Comparison of ENCODE assay signal across 38 mouse cellular contexts in genomic region chr14:51611210-51611609, GRCm38 (mm10). TPM values are rescaled to one million over a fixed set of nuclear protein-coding genes. Genes with fewer than 3 reads are reported as not detected.
"Had no signal": no experiment of that assay in that cellular context is flagged by ENCODE, and none has a peak within 500 bp of the region (broad histone marks: within the 10 kb centered on the region; RNA-seq: fewer than 3 reads in every experiment).

Gm17078 (minus strand) TSS chr14:51611310.

- H3K4me1 ChIP-seq: limb, embryonic 10.5 days; limb, embryonic 12.5 days; limb, embryonic 13.5 days; limb, embryonic 15.5 days; liver, embryonic 12.5 days; liver, embryonic 13.5 days; liver, embryonic 15.5 days; lung, embryonic 15.5 days; megakaryocyte, embryonic 14.5 days; midbrain, embryonic 10.5 days; midbrain, embryonic 12.5 days; midbrain, embryonic 13.5 days; midbrain, embryonic 15.5 days had no signal

- H3K27me3 ChIP-seq: limb, embryonic 12.5 days; limb, embryonic 13.5 days; limb, embryonic 15.5 days; liver, embryonic 12.5 days; liver, embryonic 13.5 days; liver, embryonic 15.5 days; lung, embryonic 15.5 days; megakaryocyte, embryonic 14.5 days; midbrain, embryonic 12.5 days; midbrain, embryonic 13.5 days; midbrain, embryonic 15.5 days had no signal

- H3K4me3 ChIP-seq: left cerebral cortex, adult 2 months; limb, embryonic 10.5 days; limb, embryonic 12.5 days; limb, embryonic 13.5 days; limb, embryonic 15.5 days; liver, embryonic 12.5 days; liver, embryonic 13.5 days; liver, embryonic 15.5 days; lung, embryonic 15.5 days; megakaryocyte, embryonic 14.5 days; midbrain, embryonic 10.5 days; midbrain, embryonic 12.5 days; midbrain, embryonic 13.5 days; midbrain, embryonic 15.5 days; myocyte had no signal

- DNase-seq: left cerebral cortex, postnatal 4 days; liver; liver, embryonic 13.5 days; liver, postnatal 0 days; lung, adult 18-20 months; lung, adult 2 months; lung, embryonic 14.5 days; lung, postnatal 10 days; lung, postnatal 14 days; lung, postnatal 36 days; lung, postnatal 4 days; midbrain, embryonic 14.5 days had no signal

- H3K27ac ChIP-seq: left cerebral cortex, adult 2 months; limb, embryonic 10.5 days; limb, embryonic 12.5 days; limb, embryonic 13.5 days; limb, embryonic 15.5 days; liver, embryonic 12.5 days; liver, embryonic 13.5 days; liver, embryonic 14.5 days; liver, embryonic 15.5 days; lung, embryonic 15.5 days; macrophage; midbrain, embryonic 10.5 days; midbrain, embryonic 12.5 days; midbrain, embryonic 13.5 days; midbrain, embryonic 15.5 days had no signal

- H3K36me3 ChIP-seq: limb, embryonic 10.5 days; limb, embryonic 12.5 days; limb, embryonic 13.5 days; limb, embryonic 15.5 days; liver, embryonic 12.5 days; liver, embryonic 13.5 days; liver, embryonic 15.5 days; lung, embryonic 15.5 days; midbrain, embryonic 10.5 days; midbrain, embryonic 12.5 days; midbrain, embryonic 13.5 days; midbrain, embryonic 15.5 days had no signal

RNA-seq across cellular contexts. Expression of gene Gm17078, which starts in this region (rescaled TPM):
- polyA plus RNA-seq: limb, embryonic 10.5 days; limb, embryonic 11.5 days; limb, embryonic 12.5 days; limb, embryonic 13.5 days; limb, embryonic 14.5 days; limb, embryonic 15.5 days; liver, adult 2 months; liver, embryonic 11.5 days; liver, embryonic 12.5 days; liver, embryonic 13.5 days; liver, embryonic 14.5 days; liver, embryonic 15.5 days; liver, embryonic 16.5 days; liver, postnatal 0 days; lung, adult 2 months; lung, embryonic 14.5 days; lung, embryonic 15.5 days; lung, embryonic 16.5 days; lung, postnatal 0 days; macrophage; midbrain, embryonic 10.5 days; midbrain, embryonic 11.5 days; midbrain, embryonic 12.5 days; midbrain, embryonic 13.5 days; midbrain, embryonic 14.5 days; midbrain, embryonic 15.5 days; midbrain, embryonic 16.5 days; midbrain, postnatal 0 days; myocyte had no signal
